Mouse (Mus musculus): ENCODE measurements around the gene Ubash3a.

Ubash3a gene

GRCm38 (mm10) chr17:31216068-31216955 lies 8.6 kb downstream of the Ubash3a start:
- DNase-seq, result peak; percentile 23

DNA sequence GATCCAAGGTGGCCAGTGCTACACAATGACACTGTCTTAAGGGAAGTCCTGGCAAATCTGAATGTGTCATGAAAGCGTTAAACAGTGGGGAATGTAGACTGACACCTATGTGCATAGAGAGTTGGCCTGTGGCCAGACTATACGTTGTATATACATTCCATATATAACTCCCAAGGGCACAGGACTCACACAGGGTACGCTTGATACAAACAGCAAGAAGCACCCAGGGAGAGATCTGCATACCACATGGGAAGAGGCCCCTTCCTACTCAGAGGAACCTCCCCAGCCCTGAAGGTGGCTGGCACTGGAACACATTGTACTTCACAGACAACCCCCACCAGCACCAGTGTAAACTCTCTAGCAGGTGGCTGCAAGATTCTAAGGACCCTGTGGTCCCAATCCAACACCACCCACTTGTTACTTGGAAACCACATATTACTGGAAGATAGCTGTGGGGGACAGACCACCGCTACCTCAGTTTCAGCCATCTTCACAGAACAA lies 15.2 kb downstream of the Ubash3a start:
- no peak for DNase-seq

DNA sequence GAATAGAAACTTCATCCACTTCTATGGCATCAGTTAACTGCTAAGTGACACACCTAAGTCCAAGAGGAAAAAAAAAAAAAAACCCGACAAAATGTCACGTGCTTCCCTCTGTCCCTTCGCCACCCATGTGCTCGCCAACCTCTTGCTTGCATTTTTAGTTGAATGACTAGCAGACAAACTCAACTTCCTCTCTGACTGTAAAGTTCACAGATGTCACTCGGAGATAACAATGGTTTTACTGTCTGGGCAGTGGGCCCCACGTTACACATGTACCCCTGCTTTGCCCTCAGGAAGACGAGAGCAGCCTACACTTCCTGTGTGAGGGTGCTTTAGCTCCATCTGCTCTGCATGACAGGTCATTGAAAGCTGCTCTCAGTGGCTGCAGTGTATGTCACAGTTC lies 16.2 kb downstream of the Ubash3a start:
- DNase-seq, result no peak

GRCm38 (mm10) chr17:31224591-31224990 lies 16.9 kb downstream of the Ubash3a start:
- no peak for DNase-seq

GRCm38 (mm10) chr17:31226368-31226767 lies 18.7 kb downstream of the Ubash3a start:
- no peak for DNase-seq

DNA sequence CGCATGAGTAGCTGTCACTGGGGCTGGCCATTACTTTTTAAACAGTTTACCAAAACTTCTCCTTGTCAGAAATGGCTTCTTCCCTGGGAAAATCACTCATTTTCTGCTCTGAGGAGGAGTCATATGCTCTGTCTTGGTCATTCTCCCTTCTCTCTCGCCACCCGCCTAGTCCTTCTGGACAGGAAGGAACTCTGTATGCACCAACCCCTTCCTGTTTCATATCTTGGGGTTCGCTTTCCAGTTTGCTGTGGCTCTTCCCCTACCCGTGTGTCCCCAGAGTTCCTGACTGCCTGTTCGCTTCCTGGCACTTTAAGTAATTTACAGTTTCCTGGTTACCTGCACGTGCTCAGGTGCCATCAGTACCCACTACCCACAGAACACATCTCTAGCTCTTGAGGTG lies 19.3 kb downstream of the Ubash3a start:
- DNase-seq, result no peak

- no peak for DNase-seq
These were observed 24.1 kb downstream of the Ubash3a start for GRCm38 (mm10) chr17:31231780-31232179.

GRCm38 (mm10) chr17:31232251-31233010 lies 24.8 kb downstream of the Ubash3a start:
- no peak for DNase-seq

- no peak for DNase-seq
These were observed 28.2 kb downstream of the Ubash3a start for GRCm38 (mm10) chr17:31235915-31236314.

GRCm38 (mm10) chr17:31238234-31239020 lies 30.8 kb downstream of the Ubash3a start:
- no peak for DNase-seq

DNA sequence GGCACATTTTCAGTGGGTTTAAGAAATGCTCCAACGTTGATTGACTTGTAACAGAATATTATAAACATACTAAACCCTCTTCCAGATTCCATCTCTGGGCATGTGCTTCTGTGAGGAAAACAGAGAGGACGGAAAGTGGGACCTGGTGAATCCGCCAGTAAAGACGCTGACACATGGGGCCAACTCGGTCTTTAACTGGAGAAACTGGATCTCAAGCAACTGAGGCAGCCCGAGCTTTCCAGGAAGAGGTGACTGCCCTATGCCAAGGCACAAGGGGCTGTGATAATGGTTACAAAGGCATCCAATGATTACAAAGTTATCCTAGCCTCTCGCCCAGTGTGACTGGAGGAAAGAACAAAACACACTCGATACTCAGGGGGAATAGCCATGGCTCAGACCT lies 33.5 kb downstream of the Ubash3a start:
- no peak for DNase-seq

DNA sequence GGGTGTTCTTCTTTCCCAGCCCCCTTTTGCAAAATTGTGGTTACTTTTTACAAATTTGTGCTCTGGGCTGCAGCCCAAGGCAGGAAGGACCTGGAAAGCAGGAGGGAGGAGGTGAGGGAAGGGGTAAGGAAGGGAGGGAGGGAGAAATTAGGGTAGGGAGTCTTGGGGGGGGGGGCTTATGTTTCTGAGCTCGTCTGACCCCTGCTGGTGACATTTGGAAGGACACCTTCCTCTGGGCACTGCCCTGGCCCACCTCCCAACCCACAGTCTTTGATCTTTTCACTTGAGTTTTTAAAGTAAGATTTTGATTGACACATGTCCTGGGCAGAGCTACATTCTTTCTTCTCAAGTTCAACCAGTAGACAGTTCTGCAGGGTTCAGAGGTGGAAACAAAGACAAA lies 35.1 kb downstream of the Ubash3a start:
- DNase-seq, result no peak

- DNase-seq, result no peak
These were observed 37.6 kb downstream of the Ubash3a start for GRCm38 (mm10) chr17:31245321-31245720.

- DNase-seq, result no peak
These were observed 39.5 kb downstream of the Ubash3a start for GRCm38 (mm10) chr17:31247144-31247543.

GRCm38 (mm10) chr17:31253951-31254350 lies 46.3 kb downstream of the Ubash3a start:
- no peak for DNase-seq

DNA sequence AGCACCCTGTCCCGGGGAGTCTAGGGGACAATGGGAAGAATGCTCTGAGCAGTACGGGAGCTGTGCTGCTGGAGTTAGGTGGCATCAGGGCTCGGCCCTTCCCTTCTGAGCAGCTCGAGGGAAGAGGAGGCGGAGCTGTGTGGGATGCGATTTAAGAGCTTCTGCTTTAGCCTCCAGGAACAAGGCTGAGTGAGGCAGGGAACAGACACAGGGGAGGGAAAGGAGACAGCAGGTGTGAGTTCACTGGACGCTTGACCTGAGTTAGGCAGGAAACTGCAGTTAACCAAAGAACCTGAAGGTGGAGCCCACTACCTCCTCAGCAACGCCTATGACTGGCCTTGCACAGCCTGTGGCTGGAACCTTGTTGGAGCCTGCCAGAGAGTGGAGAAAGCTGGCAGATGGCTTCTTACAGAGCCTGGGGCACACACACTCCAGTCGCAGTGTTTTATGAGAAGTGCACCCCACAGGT lies 46.8 kb downstream of the Ubash3a start:
- DNase-seq, result peak; percentile 85

DNA sequence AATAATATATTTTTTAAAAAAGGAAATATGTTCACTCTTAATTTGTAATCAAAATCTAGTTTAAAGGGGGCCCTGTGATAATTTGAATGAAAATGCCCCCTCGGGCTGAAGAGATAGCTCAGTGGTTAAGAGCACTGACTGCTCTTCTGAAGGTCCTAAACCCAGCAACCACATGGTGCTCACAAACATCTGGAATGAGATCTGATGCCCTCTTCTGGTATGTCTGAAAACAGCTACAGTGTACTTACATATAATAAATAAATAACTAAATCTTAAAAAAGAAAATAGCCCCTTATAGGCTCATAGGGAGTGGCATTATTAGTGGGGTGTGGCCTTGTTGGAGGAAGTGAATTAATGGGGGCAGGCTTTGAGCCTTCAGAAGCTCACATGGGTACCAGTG lies 49.5 kb downstream of the Ubash3a start:
- DNase-seq, result no peak

DNA sequence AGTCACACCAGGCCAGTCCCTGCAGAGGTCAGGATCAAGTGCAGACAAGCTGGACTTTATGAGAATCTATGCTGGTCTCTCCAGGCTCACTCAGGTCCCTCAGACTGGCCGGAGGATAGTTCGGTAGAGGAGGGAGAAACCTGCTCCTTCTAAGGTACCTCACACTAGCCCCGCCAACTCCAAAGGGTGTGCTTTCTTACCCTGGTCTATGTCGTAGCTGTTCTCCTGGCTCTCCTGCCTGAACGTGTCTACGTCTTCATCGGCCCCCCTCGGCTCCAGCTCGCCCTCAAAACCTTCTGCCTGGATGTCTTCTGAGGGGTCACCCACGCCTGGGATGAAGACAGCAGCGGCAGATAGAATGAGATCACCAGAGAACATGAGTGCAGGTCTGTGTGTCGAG lies 50.2 kb downstream of the Ubash3a start:
- DNase-seq, result no peak

DNA sequence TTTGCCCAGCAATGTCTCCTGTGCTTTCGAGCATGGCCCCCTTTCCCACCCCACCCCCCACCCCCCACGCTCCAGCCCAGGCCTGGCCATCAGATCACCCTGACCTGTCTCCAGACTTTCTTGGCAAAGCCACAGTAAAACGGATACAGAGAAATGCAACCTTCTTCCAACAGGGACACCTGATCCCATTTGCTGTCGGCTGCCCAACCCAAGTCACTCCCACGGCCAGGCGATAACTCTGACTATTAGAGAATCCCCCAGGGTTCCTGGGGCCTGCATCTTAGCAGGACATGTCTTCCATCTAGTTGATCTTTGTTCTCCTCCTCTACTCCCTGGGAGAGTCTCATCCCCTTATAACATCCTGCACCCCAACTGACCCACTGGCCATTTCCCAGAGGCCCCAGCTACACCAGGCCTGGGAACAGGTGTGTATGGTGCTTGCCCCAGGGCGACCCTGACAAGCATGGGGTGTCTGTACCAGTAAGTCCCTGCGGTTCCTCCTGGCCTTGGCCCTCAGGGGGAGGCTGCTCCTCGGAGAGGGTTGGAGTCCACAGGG lies 50.7 kb downstream of the Ubash3a start:
- DNase-seq, result no peak

DNA sequence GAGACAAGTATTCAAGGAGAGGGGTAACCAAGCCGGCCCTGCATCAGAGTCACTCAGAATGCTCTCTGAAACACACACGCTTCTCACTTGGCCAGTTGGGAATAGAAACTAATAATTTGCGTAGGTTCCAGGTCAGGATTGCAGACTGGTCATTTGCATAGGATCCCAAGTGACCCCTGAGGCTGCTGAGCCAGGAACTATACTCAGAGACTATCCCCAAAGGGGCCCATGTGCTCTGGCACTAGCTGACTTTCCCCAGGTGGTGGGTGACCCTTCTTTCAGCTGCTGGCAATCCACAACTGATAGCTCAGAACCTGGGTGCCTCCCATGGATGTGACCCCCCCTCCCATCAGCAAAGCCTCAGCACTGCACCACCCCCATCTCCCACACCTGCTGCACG lies 51.5 kb downstream of the Ubash3a start:
- DNase-seq, result no peak

- DNase-seq, result no peak
These were observed 52.2 kb downstream of the Ubash3a start for GRCm38 (mm10) chr17:31259825-31260224.

GRCm38 (mm10) chr17:31260430-31260829 lies 52.8 kb downstream of the Ubash3a start:
- peak; percentile 91 for DNase-seq

DNA sequence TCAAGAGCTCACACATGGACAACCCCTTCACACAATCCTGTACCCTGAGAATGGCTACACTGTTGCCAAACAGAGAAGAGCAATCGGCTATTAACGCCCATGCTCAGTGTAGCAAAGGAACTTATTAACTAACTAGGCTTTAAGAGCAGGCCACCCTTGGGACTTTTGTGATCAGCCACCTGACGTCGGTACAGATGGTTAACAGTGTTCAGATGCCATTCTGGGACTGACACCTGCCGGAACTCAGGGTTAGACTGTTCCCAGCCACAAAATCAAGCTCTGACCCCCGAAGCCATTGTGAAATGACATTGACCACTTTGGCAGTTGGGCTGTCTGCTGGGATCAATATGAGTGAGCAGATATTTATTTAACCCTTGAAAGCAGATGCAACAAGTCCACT lies 53.7 kb downstream of the Ubash3a start:
- peak; percentile 58 for DNase-seq

Data from kidney, adult 18-20 months (tissue).